Mouse (Mus musculus): ENCODE measurements around the gene St7. TPM values are rescaled to one million over a fixed set of nuclear protein-coding genes. Genes with fewer than 3 reads are reported as not detected.

The St7 gene
- polyA plus RNA-seq, 1 experiment from 2014 or later, result 20.0 TPM

DNA sequence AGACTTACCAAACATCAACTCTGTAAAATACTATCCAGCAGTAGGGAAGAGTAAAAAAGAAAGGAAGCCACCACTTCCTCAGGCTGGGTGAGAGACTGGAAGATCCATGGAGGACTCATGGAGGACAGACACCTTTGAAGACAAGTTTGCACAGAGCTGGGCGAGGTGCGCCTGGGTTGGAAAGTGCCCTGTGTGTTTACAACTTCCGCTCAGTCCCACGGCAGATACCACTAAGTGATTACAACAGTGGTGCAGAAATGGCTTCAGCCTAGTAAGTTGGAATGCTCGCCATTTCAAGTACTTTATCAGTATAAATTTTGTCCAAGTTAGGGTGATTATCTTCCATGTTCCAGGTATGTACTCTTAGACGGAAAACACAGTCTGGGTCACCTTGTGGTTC, 63.2 kb downstream of the St7 start:
- Histone ChIP-seq H3K27ac (replicated peaks; ENCODE audit: low read depth, low read length) (no peak overlapping the region), H3K4me2 (ENCODE audit: low read depth, severe bottlenecking) (no peak overlapping the region), H3K4me3 (ENCODE audit: low read depth, low read length) (no peak overlapping the region), H3K27me3 (ENCODE audit: control insufficient read depth, insufficient read depth, low read length) (no peaks in the 10 kb centered on the region), H3K4me1 (ENCODE audit: control insufficient read depth, insufficient read depth, low read length) (no peaks in the 10 kb centered on the region), H3K9ac (ENCODE audit: low read length) (no peak overlapping the region), H3K9me3 (ENCODE audit: control insufficient read depth, low read length) (no peaks in the 10 kb centered on the region), H3K36me3 (ENCODE audit: control insufficient read depth, insufficient read depth, low read length) (no peaks in the 10 kb centered on the region)
- WGBS, result 67% methylated on average over 6 of the region's 6 CpGs
- ATAC-seq (ENCODE audit: insufficient number of reproducible peaks, low FRiP score, low TSS enrichment, low read depth) (no peak), DNase-seq (ENCODE audit: low spot score) (no peak)

DNA sequence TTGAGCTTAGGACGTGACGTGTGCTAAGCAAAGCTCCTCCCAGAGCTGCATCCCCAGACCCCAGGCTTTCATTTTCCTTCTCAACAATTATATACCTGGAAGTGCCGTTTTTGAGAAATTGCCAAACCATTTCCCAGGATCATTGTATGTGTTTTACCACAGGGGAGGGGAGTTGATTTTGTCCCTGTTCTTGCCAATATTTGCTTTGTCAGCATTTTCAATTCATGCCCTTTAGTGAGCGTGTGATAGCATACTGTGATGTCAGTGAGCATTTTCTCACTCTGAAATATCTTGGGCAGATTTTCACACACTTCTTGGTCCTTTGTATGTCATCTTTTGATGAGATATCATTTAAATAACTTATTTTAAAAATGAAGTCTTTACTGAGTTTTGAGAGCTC, 65.8 kb downstream of the St7 start:
- Histone ChIP-seq H3K4me2 (ENCODE audit: low read depth, severe bottlenecking) (no peak overlapping the region), H3K4me1 (ENCODE audit: control insufficient read depth, insufficient read depth, low read length) (no peaks in the 10 kb centered on the region), H3K4me3 (ENCODE audit: low read depth, low read length) (no peak overlapping the region), H3K36me3 (ENCODE audit: control insufficient read depth, insufficient read depth, low read length) (no peaks in the 10 kb centered on the region), H3K27ac (replicated peaks; ENCODE audit: low read depth, low read length) (no peak overlapping the region), H3K9ac (ENCODE audit: low read length) (no peak overlapping the region), H3K27me3 (ENCODE audit: control insufficient read depth, insufficient read depth, low read length) (no peaks in the 10 kb centered on the region), H3K9me3 (ENCODE audit: control insufficient read depth, low read length) (no peaks in the 10 kb centered on the region)
- WGBS, result 88% methylated on average over 4 of the region's 4 CpGs
- ATAC-seq (ENCODE audit: insufficient number of reproducible peaks, low FRiP score, low TSS enrichment, low read depth) (no peak), DNase-seq (ENCODE audit: low spot score) (no peak)

DNA sequence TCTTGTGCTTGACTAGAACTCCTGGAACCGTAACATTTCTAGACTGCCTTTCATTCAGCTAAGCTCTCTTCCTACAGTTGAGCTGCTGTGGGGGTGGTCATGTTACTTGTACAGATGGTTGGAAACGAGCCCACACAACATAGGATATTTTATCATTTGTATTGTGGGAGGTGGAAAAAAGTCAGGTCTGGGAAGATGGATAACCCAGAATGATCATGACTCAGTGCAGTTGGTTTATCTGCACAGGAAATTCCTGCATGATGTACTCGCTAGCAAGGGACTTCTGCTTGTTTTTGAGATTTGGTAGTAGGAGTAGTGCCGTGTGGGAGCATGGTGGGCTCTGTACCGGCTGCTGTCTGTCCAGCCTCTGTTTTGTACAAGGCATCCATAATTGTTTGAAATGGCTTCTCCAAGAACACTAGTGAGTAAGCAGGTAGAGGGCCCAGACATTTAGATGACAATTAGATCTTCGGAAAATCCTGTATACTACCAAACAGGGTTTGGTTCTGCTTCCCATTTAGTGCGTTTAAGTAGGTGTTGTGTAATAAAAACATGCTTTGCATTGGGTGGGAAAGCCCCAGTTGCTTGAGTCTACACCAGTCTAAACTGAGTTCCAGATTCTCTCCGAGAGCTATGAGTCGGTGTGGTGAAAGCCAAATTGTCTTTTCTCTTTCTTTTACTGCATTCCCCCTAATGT, 71.4 kb downstream of the St7 start:
- Histone ChIP-seq H3K4me1 (ENCODE audit: control insufficient read depth, insufficient read depth, low read length) (peaks cover 6% of the 10 kb centered on the region), H3K4me3 (ENCODE audit: low read depth, low read length) (no peak overlapping the region), H3K9me3 (ENCODE audit: control insufficient read depth, low read length) (no peaks in the 10 kb centered on the region), H3K4me2 (ENCODE audit: low read depth, severe bottlenecking) (no peak overlapping the region), H3K36me3 (ENCODE audit: control insufficient read depth, insufficient read depth, low read length) (no peaks in the 10 kb centered on the region), H3K27me3 (ENCODE audit: control insufficient read depth, insufficient read depth, low read length) (no peaks in the 10 kb centered on the region), H3K27ac (replicated peaks; ENCODE audit: low read depth, low read length) (no peak overlapping the region), H3K9ac (ENCODE audit: low read length) (no peak overlapping the region)
- no peak for DNase-seq (ENCODE audit: low spot score)
- no peak for ATAC-seq (ENCODE audit: insufficient number of reproducible peaks, low FRiP score, low TSS enrichment, low read depth)
- WGBS, result 85% methylated on average over 9 of the region's 9 CpGs

DNA sequence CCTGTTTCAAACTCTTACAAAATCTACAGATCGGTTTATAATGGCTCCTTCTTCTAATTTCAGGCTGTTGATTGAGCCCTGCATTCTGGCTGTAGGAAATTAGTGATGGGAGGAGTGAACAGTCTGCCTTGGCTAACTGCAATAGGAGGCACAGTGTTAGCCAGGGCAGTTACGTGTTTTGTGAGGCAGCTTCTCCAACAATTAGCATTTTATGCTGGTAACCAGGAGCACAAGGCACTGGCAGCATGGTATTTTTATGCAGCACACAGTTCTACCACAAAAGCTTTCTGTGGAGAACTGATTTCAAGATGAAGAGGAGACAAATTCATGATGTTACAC, 71.9 kb downstream of the St7 start:
- no peak overlapping the region for H3K4me2 ChIP-seq (ENCODE audit: low read depth, severe bottlenecking)
- ATAC-seq (ENCODE audit: insufficient number of reproducible peaks, low FRiP score, low TSS enrichment, low read depth) (no peak), DNase-seq (ENCODE audit: low spot score) (no peak)
- H3K9me3 ChIP-seq (ENCODE audit: control insufficient read depth, low read length), result no peaks in the 10 kb centered on the region
- 59% methylated on average over 2 of the region's 2 CpGs for WGBS
- no peak overlapping the region for H3K27ac ChIP-seq (replicated peaks; ENCODE audit: low read depth, low read length)
- no peak overlapping the region for H3K9ac ChIP-seq (ENCODE audit: low read length)
- peaks cover 6% of the 10 kb centered on the region for H3K4me1 ChIP-seq (ENCODE audit: control insufficient read depth, insufficient read depth, low read length)
- no peaks in the 10 kb centered on the region for H3K27me3 ChIP-seq (ENCODE audit: control insufficient read depth, insufficient read depth, low read length)
- no peaks in the 10 kb centered on the region for H3K36me3 ChIP-seq (ENCODE audit: control insufficient read depth, insufficient read depth, low read length)
- H3K4me3 ChIP-seq (ENCODE audit: low read depth, low read length), result no peak overlapping the region

DNA sequence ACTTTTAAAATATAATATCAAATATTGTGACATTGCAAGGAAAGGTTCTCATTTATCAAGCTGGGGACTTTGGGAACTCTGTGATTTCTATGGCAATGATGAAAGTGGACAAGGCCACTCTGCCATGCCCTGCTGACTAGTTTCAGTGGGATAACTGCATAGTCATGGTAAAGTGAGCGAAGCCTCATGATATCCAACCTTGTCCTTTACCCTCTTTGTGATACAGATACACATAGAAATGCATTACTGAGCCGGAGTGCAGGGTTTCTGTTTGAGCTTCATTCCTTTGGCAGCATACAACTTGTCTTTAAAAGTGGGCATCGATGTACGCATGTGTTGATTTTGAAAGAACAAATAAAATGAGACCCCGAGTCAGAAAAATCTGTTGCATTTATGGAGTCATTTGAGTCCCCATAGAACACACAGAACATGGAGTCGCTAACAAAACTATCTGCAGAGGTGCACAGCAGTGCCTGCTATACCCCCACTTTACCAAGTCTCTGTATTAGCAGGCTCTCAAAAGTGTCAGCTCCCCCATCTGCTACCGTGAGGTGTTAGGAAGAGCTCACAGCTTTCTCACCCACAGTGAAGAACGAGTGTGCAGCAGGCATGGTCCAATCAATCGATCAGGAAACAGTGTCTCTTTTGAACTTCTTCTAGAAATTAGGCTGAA, 77.4 kb downstream of the St7 start:
- Histone ChIP-seq H3K4me1 (ENCODE audit: control insufficient read depth, insufficient read depth, low read length) (peaks cover 9% of the 10 kb centered on the region; the same call in 1 of the 2 replicates), H3K4me3 (ENCODE audit: low read depth, low read length) (no peak overlapping the region), H3K27ac (replicated peaks; ENCODE audit: low read depth, low read length) (no peak overlapping the region), H3K9me3 (ENCODE audit: control insufficient read depth, low read length) (no peaks in the 10 kb centered on the region), H3K9ac (ENCODE audit: low read length) (no peak overlapping the region), H3K4me2 (ENCODE audit: low read depth, severe bottlenecking) (0 out of 2 replicates have a peak overlapping the region, but pooled peaks have one; percentile 15), H3K36me3 (ENCODE audit: control insufficient read depth, insufficient read depth, low read length) (no peaks in the 10 kb centered on the region), H3K27me3 (ENCODE audit: control insufficient read depth, insufficient read depth, low read length) (no peaks in the 10 kb centered on the region)
- DNase-seq (ENCODE audit: low spot score) (no peak), ATAC-seq (ENCODE audit: insufficient number of reproducible peaks, low FRiP score, low TSS enrichment, low read depth) (no peak)
- 61% methylated on average over 9 of the region's 9 CpGs for WGBS

DNA sequence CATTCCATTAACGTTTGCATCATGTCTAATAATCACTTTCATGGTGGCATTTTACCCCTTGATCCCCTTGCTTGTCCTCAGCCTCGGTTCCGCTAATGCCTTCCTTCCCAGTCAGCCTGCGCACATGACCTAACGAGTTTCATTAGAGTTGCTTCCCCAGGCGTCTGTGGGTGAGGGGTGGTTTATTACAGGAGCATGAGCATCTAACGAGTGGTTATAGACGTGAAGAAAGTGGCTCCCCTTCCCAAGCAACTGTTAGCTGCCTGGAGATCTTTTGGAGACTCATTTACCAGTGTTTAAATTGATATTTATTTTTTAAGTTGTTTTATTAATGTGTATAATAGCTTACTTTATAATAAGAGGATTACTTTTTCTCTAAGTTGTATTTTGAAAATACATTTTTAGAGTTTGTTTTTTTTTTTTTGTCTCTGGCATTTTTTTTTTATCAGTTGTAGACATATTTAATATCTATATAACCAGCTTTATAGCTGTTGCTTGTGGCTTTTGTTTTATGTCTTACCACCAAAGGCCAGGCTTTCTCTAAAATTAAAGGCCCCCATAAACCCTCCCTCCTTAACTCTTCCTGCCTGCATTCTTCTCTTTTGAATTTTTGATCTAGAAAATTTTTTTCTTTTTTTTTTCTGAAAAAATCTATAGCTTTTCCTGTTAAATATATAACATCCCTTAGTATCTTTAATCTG, 78.1 kb downstream of the St7 start:
- ATAC-seq (ENCODE audit: insufficient number of reproducible peaks, low FRiP score, low TSS enrichment, low read depth) (no peak), DNase-seq (ENCODE audit: low spot score) (peak; percentile 56)
- Histone ChIP-seq H3K4me3 (ENCODE audit: low read depth, low read length) (no peak overlapping the region), H3K36me3 (ENCODE audit: control insufficient read depth, insufficient read depth, low read length) (no peaks in the 10 kb centered on the region), H3K4me1 (ENCODE audit: control insufficient read depth, insufficient read depth, low read length) (peaks cover 9% of the 10 kb centered on the region; the same call in 1 of the 2 replicates), H3K27me3 (ENCODE audit: control insufficient read depth, insufficient read depth, low read length) (no peaks in the 10 kb centered on the region), H3K9ac (ENCODE audit: low read length) (no peak overlapping the region), H3K4me2 (ENCODE audit: low read depth, severe bottlenecking) (0 out of 2 replicates have a peak overlapping the region, but pooled peaks have one; percentile 15), H3K27ac (replicated peaks; ENCODE audit: low read depth, low read length) (no peak overlapping the region), H3K9me3 (ENCODE audit: control insufficient read depth, low read length) (no peaks in the 10 kb centered on the region)
- 5% methylated on average over 8 of the region's 8 CpGs for WGBS

DNA sequence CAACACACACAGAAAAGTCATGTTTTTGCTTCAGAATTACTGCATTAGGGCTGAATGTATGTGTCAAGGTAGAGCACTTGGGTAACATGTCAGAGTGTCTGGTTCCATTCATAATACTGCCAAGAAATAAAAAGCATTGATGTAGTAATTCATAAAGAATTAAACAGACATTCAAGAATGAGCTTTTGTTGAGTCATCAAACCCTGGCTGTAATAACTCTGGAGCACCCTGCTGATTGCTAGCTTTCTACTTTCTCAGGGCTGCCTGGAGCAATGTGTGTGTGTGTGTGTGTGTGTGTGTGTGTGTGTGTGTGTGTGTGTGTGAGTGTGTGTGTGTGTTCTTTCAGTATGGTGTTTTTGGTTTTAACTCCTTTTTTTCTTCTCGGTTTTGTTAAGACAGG, 78.7 kb downstream of the St7 start:
- no peaks in the 10 kb centered on the region for H3K9me3 ChIP-seq (ENCODE audit: control insufficient read depth, low read length)
- no peaks in the 10 kb centered on the region for H3K36me3 ChIP-seq (ENCODE audit: control insufficient read depth, insufficient read depth, low read length)
- H3K27me3 ChIP-seq (ENCODE audit: control insufficient read depth, insufficient read depth, low read length), result no peaks in the 10 kb centered on the region
- H3K27ac ChIP-seq (replicated peaks; ENCODE audit: low read depth, low read length), result no peak overlapping the region
- no peak for DNase-seq (ENCODE audit: low spot score)
- peaks cover 9% of the 10 kb centered on the region; the same call in 1 of the 2 replicates for H3K4me1 ChIP-seq (ENCODE audit: control insufficient read depth, insufficient read depth, low read length)
- H3K4me2 ChIP-seq (ENCODE audit: low read depth, severe bottlenecking), result no peak overlapping the region
- WGBS, result 89% methylated on average over 1 of the region's 1 CpGs
- H3K9ac ChIP-seq (ENCODE audit: low read length), result no peak overlapping the region
- H3K4me3 ChIP-seq (ENCODE audit: low read depth, low read length), result no peak overlapping the region
- no peak for ATAC-seq (ENCODE audit: insufficient number of reproducible peaks, low FRiP score, low TSS enrichment, low read depth)

DNA sequence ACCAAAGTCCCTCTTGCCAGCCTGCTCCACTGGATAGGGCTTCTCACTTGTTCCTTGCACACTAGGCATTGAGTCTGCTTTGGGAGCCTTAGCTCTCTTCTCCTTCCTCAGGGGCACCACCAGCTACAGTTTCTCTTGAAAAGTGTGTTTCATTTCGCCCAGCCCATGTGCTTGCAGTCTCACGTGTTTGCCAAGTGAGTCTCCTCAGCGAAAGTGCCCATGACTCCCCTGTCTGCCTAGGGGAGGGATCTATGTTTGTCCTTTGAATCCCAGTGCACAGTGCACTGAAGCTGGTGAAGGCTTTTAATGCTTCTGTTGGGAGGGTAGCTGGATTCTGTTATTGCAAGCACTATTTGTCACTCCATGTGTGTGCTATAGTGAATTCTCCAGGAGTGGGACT, 79.8 kb downstream of the St7 start:
- WGBS, result 77% methylated on average over 3 of the region's 3 CpGs

More for the DNA sequence above, 79.8 kb downstream of the St7 start:
- ATAC-seq (ENCODE audit: insufficient number of reproducible peaks, low FRiP score, low TSS enrichment, low read depth) (no peak), DNase-seq (ENCODE audit: low spot score) (no peak)
- no peak overlapping the region for H3K4me2 ChIP-seq (ENCODE audit: low read depth, severe bottlenecking)
- no peaks in the 10 kb centered on the region for H3K36me3 ChIP-seq (ENCODE audit: control insufficient read depth, insufficient read depth, low read length)
- no peak overlapping the region for H3K9ac ChIP-seq (ENCODE audit: low read length)
- H3K4me3 ChIP-seq (ENCODE audit: low read depth, low read length), result no peak overlapping the region
- H3K9me3 ChIP-seq (ENCODE audit: control insufficient read depth, low read length), result no peaks in the 10 kb centered on the region
- H3K27me3 ChIP-seq (ENCODE audit: control insufficient read depth, insufficient read depth, low read length), result no peaks in the 10 kb centered on the region
- peaks cover 9% of the 10 kb centered on the region; the same call in 1 of the 2 replicates for H3K4me1 ChIP-seq (ENCODE audit: control insufficient read depth, insufficient read depth, low read length)
- no peak overlapping the region for H3K27ac ChIP-seq (replicated peaks; ENCODE audit: low read depth, low read length)

Data from limb, embryonic 11.5 days (tissue).